Mouse (Mus musculus): ENCODE data around the gene Cradd.
A peak's percentile ranks its signal among the peaks of the same experiment; 100 is the strongest.

Cradd gene

DNA sequence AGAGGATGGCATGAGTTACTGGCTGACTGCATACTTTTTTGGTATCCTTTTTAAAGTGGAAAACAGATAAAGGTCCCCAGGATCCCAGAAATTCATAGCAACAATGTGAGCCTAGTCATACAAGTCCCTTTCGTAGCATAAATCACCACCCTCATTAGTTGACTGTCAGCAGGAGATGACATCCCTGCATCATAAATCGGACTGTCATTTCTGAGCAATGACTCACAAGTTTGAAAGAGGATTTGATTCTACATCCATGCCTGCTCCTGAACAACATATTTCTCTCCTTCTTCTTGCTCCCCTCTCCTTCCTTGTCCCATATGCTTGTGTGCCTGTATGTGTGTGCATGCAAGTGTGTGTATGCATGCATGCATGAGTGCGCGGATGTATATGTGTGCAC, 129.2 kb downstream of the Cradd start:
- DNase-seq, result no peak

DNA sequence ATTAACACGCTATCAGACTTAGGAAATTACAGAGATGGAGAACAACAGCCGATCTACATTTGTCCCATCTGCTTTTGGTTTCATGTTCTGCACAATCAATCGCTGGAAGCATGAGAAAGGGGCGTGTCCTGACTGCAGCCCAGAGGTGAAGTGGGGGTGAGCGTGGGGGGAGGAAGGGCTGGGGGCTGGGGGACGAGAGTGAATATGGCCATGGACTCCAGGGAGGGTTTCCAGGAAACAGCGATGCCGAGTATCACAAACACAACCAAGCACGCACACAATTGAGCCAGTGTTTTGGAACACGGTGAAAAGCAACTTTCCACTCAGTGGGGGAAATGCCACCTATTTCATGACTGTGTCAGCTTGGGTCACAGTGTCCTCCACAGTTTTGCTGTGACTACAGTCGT, 130.1 kb downstream of the Cradd start:
- no peak for DNase-seq

DNA sequence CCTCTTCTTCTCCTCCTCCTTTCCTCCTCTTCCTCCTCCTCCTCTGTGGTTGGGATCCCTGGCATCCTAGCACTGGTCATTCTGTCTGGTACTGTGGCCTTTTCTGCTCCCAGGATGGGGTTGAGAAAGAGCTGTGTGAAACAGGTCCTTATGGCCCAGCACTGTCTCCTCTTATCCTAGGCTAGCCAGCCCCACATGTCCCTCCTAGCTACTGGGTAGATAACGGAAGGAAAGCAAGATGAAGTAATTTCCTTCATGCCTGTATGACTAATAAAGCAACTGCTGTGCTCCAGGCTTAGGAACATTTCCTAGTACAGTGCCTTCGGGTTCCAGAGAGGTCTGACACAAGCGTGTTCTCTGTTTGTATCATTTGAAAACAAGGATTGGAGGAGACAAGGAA, 132.1 kb downstream of the Cradd start:
- DNase-seq, result no peak

DNA sequence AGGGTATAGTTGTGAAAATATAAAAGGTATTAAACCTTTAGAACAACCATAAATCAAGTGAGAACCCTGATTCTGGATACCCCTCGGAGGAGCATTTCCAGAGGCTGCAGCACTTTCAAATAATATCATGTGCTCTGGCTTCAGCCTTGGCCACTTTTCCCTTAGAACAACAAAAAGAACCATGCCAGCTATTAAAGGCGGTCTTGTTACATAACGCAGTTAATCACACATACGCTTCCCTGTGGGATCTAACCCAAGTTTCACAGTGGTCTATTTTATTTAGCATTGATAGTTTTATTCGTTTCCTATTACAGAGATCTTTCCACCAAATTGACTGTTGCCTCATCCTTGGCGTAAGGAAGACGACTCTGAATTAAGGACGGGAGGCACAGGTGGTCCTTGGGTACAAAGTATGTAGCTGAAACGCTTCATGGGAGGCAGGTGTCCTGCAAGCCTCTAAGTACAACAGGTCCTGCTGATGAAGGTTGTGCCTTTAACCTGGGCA, 132.7 kb downstream of the Cradd start:
- DNase-seq, result no peak

DNA sequence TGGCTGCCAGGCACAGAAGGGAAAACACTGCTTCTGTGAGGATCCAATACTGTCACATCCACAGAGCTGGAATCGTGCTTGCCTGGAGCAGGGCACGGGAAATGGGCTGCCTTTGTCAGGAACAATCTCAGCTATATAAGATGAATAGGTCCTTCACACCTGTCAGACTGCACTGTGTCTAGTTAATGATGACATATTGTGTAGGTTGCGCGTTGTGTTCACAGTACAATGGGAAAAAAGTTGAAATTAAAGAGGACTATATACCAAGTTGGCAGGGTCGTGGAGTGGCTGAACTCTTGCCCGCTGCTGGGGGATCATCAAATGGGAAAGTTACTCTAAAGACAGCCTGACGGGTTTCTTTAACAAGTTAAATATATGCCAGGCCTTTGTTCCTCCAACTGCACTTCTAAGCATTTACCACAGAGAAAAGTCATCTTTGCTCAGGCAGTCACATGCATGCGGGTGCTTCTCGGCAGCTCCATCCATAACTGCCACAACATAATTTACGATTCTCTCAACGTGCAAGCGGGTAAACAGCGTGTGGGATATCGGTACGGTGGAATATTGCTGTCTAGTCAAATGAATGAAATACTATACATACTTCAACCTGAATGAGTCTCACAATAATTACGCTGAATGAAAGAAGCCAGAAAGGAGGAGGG, 134.3 kb downstream of the Cradd start:
- no peak for DNase-seq

DNA sequence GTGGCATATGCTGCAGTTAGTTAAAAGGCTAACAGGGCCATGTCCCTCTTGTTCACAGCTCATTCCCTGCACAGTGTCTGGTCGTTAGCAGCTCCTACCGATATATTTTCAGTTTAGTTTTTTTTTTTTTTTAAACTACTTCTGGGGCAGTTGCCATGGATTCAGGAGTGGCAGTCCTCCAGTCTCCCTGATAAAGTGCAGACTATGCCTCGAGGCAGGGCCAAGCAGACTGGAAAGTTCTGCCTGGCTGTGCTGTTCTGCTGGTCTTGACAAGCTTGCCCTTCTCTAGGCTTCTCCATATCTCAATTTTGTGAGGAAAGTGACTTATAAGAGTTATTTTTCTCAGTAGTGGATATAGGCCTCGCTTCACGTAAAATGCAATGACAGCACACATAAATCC, 139.7 kb downstream of the Cradd start:
- DNase-seq, result no peak

DNA sequence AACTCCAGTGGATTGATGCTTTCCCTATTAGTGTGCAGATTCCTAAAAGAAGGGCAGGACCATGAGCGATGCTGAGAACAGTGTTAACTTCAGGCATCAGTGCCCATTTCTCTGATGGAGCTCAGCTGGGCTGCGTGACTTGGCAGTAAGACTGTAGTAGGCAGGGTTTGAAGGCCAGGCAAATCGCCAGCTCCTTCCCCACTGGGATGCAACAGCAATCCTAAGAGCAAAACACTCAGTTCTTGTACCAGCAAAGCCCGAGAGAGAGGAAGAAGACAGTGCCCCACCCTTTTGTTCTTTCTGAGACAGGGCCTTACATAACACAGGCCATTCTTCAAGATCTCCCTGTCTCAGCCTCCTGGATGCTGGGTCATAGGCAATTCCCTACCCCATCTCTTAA, 140.9 kb downstream of the Cradd start:
- DNase-seq, result peak; percentile 61

DNA sequence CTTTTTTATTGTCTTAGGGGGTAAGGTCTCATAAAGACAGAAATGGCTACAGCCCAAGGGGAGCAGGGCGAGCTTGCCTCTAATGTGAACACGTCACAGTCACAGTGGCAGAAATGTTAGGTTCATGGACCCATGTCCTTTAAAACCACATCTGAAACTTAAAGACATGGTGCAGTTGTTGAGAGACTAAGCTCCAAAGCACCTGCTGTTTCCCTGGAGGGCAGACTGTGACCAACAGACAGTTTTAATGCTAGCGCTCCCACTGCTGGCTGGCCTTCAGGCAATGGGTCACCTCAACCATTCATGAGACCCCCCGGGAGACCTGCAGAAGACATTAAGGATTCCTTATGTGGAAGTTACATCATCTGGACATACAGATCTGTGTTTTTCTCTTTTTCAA, 141.5 kb downstream of the Cradd start:
- no peak for DNase-seq

DNA sequence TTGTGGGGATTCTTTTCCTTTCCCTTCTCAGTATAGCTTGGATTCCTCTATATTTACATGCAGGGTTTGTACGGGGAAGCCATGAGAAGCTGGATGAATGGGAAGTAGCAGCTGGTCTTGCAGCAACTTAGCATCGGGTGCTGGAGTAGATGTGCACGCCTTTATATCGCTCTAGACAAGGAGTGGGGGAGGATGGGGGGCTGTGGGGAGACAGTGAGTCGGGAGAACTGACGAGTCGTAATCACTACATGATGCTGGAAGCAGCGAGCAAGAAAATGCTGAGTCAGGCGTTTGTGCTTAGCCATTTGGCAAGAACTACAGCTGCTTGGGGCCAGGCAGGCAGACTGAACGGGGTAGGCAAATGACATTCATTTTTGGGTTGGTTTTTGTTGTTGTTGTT, 142.4 kb downstream of the Cradd start:
- DNase-seq, result no peak

DNA sequence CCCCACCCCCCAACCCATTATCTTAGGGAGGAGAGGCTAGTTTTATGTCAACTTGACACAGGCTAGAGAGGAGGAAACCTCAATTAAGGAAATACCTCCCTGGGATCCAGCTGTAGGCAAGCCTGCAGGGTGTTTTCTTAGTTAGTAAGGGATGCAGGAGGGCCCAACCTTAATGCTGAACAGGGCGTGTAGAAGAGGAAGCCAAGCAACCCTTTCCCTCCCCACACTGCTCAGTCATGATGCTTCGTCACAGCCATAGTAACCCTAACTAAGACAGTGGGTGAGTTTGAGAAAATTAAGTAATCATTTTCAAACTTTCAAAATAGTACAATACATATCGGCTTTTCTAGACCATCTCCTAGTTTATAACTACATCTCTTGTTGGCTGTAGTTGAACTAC, 143.0 kb downstream of the Cradd start:
- DNase-seq, result no peak

DNA sequence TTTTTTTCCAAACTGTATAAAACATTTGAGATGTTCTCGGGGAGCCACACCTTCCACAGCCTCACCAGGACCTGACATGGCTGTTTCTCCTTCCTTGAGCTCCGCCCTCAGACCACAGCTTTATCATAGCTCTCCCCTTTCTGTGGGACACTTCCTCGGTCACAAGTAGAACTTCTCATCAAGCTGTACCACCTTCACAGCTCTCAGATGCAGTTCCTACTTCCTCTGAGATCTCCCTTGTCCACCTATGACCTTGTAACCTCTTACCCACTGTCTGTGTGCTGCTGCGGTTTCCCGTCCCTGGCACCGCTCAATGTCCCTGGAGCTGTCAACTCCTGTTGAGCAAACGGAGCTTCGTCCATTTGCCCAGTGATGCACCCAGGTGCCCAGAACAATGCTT, 143.8 kb downstream of the Cradd start:
- no peak for DNase-seq

DNA sequence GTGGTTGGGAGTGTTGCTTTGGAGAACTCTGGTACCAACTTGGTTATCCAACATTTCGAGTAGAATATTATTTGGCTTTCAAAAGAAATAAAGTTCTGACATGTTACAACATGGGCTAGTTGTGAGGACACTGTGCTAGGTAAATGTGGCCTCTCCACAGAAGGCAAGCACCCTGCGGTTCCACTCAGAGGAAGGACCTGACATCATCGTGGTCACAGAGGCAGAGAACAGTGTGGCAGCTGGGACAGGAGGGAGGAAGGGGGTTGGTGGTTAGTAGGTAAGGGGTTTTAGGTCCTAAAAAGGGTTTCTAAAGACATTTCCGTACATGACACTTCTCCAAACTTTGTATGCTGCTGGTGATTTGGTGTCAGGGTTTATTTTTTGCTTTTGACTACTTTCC, 145.1 kb downstream of the Cradd start:
- no peak for DNase-seq

DNA sequence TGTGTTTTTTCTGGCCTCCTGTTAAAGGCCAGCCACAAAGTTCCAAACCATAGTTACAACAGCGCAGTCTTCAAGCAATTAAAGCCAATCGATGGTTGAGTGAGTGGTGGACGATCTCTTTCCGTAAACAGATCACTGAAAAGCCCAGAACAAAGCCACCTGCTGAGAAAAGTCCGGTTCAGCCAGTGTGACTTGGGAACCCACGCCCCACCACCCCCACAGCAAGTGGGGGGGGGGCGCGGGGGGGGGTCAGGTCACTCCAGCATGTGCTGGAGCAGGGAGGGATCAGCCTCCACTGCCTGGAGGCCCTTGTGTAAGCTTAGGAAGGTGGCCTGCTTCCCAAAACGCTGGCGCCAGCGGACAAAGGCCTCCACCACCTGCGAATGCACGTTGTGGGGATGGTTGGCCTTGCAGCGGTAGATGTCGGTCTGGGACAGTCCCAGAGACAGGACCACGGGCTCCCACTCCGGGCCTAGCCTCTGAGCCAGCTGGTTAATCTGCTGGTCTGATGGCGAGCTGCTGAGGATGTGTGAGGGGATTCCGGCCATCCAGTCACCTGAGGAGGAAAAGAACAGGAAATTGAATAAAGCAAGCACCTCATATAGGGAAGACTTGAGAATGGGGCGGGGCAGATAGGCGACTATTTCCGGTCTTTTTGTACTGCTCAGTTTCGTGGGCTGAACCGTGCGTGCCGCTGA, 148.4 kb downstream of the Cradd start:
- DNase-seq, result no peak

DNA sequence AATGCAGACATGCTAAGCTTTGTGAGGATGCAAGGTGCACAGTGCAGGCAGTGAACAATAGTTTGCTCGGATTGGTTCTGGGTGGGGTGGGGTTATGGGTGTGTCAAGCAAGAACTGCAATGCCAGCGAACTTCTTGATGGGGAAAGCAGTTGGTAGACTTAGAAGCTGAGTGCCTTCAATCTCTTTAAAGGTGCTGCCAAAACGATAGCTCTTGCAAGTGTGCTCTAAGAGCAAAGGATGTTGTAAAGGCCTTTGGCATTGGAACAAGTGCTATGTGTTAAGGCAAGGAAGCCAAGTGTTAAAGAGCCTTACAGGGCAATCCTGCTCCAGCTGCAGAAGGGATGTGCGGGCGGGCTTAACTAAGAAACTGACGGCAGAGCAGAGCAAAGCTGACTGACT, 149.7 kb downstream of the Cradd start:
- DNase-seq, result no peak

DNA sequence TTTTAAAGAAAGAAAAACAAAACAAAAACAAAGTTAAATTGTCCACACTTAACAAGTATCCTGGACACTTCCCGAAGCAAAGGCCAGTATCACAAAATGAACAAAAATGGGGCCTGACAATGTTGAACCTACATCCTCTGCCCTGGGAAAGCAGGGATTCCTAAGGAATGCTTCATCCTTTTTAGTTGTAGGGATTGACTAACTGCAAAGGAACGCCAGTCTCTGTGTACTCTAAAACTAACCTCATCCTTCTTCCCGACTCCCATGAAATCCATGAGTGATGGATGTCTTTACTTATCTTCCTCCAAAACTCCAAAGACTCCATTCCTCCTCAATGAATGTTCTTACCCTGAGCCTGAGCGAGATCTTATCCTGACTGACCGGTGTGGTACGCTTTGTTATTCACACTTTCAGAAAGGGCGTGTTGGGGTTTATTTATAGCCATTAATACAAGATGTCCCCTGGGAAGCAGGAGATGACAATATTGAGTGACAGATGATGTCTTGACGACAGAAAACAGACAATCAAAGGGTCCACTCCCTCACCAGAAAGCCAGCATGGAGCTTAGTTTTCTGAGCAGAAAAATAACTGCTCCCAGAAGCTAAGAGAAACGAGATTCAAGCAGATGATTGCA, 153.1 kb downstream of the Cradd start:
- no peak for DNase-seq

DNA sequence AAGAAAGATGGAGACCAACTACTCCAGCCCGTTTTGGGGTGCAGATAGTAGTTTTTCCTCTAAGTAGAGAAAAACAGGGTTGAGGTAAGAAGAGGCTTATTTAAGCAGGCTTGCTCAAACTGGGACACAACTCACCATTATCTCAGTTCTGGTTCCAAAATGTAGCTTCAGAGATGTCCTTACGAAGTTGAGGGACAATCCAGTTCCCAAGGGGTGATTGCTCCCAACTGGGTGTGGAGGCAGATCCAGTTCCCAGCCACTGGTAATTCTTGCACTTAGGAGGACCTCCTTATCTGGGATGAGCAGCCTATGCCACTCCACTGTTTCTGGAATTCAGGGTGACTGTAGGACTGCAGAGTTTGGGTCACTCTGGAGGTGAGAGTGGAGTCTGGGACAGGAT, 159.0 kb downstream of the Cradd start:
- DNase-seq, result no peak

DNA sequence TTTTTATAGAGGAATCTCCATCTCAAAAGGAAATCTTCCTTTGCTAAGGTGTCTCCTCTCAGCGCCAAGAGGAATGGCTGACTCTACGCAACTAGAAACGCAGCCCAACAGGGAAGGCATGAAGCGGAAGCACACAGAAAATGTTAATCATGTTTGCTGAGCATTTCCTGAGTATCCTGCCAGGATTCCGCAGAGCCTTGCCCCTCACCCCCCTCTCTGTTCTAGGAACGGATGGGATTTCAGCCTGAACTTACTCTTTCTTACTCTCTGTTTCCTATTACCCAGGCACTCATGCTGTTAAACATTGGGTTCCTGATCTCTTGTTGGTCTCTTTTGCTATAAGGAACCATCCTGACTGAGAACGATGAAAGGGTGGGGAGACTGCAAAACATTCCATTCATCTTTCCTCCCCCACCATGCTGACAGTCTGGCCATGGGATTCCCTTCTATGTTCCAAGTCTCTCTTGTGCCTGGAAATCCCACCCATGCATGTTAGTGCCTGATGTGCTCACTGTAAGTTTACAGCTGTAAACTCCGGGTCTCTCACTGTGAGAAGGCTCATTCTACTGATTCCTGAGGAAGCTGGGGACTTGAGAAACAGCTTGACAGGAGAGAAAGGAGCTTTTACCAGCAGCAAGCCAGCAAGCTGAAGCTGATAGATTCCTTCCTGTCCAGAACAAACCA, 161.1 kb downstream of the Cradd start:
- DNase-seq, result no peak

DNA sequence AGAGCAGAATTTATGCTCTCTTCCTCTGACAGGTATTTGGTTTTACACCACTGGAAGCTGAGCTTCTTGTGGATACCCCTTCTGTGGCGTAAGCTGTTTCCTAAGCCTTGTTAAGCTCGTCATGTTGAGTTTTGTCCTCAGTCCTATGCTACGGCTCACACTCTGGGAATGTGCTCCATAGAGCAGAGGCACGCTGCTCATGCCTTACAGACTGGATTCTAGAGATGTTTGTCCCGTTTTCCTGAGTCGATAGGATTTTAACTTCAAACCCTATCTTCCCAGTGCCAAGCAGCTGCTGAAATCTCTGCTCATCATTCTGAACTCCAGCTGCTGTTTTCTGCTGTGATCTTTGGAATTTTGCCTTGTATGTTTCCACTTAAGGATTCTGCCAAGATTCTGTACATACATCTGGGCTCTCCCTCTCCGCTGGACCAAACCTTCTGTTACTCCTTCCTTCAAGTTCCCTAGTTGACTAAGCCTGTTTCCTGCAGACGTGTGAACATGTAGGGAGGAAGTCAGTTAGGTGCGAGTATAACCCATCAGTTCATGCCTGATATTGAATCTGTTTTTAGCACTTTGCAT, 164.2 kb downstream of the Cradd start:
- no peak for DNase-seq

DNA sequence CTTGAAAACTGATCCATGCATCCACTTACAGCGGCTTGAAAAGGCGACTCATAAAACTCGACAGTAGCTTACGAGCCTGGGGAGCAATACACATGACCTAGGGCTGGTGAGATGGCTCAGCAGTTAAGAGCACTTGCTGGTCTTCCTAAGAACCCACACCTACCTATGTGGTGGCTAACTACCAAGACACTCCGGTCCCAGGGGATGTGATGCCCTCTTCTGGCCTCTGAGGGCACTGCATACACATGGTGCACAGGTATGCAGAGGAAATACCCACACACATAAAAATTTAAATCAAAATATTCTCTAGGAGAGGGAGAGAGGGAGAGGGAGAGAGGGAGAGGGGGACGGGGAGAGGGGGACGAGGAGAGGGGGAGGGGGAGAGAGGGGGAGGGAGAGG, 167.5 kb downstream of the Cradd start:
- DNase-seq, result no peak

DNA sequence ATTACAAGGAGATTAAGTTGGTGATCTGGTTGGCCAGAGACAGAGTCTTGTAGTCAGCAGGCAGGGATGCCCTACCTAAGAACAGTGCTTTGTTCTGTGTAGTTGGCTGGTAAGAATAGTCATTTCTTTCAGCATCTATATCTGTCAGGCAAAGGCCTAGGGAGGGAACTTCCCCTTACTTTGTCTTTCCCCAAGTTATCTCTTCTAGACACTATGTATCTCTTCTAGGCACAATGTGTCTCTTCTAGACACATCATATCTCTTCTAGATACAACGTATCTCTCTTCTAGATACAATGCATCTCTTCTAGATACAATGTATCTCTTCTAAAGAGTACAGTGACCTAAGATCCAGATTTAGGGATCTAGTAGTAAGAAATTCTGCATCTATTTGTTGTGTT, 169.3 kb downstream of the Cradd start:
- no peak for DNase-seq

DNA sequence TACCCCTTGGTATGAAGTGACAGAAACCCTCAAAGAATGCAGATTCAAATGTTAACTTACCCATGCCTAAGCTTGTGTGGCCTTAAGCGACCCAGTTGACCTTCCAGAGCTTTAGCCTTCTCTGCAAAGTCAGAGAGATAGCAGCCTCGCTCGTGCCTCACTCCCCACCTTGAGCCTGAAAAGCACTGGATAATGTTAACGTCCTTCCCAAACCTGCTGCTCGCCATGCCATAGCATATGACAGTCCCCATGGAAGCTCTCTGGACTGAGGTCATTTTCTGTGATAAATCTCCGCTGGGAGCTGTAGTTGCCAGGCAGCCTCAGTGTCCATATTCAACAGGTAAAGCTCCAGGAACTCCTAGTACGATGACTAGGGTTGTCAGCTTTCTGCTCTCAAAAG, 170.7 kb downstream of the Cradd start:
- DNase-seq, result no peak

DNA sequence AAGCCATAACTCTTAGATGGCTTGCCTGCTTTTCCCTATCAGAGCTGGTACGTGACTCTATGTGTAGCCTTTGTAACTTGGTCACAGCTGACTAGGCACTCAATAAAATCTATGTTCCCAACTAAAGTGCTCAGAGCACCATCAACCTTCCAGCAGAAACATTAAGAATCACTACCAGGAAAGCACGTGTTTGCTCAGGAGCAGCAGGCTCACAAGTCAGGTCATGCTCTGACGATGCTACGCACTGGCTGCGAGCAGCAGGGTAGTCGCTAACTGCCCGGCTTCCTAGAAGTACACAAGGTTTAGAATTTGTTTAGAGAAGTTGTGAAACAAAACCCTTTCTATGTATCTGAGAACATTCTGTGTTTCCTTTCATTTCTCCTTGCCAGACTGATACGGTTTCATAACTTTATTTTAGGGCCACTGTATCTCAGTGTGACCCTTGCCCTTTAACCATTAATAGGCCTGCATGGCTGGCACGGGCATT, 171.4 kb downstream of the Cradd start:
- no peak for DNase-seq
